Mouse (Mus musculus) right cerebral cortex, adult 2 months (tissue): ENCODE data around the gene Map3k5.

Experiments used
- DNase-seq, 2 experiments: peaks; one replicate each; pipeline ENCODE4 v3.0.0; 2021 to 2022; ENCODE audit warnings: low spot score in 2 of 2

Gene Map3k5

DNA sequence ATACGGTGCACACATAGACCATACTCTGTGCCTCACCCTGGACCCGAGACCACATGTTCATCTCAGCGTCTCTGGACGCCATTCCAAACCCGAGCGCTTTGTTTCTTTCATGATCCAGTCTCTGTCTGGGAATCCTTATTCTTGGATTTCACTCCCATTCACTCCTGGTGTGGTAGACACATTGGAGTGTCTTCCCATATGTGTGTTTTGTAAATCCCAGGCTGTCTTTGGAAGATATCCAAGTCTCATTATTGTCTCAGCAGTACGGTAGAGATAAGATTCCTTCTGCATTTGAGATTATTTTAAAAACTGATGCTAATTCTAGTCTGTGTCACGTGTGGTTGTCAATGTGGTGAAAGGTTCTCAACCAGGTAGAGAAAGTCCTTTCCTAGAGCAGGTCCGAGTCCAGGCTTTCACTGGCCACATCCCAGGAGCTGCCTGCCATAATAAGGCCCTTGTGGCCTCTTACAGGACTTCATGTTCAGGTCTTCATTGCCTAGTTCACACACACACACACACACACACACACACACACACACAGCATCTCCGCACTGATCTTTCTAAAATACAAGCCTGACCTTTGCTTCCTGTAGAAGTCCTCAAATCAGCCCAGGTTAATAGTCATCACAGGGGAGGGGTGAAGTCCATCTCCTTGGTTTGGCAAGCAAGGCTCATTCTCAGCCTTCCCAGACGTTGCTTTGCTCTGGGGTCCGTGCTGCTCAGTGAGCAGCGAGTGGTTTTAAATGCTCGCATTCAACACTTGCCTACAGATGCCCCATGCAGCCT is 122.8 kb downstream of the Map3k5 start:
- no peak for DNase-seq

DNA sequence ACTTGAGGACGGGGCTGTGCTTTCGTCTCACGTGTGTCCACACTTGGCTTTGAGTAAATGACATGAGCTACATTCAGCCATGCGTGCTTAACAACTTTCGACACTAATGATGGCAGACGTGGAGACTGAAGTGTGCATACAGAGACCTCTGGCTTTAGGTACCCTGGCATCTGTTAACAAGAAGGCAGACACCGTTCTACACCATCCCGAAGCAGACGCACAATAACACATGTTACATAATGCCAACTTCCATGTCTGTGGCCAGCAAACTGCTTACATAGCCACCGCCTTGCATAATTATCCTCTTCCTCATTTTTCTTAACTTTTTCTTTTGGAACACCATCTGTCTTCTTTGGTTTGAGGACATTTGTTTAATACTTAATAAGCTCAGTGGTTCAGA is 123.8 kb downstream of the Map3k5 start:
- no peak for DNase-seq

DNA sequence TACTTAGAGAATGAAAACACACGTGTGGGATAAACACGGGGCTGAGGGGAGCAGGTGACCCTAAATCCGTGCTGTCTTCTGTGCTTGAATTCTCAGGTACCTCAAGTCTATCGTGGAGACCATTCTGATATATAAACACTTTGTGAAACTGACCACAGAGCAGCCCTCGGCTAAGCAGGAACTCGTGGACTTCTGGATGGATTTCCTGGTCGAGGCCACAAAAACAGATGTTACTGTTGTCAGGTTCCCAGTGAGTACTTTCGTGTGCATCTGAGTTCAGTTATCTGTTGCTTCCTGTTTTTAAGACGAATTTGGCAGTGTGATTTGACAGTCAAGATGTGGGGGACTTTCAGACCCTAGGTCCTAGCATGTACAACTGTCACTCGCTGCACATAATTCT is 124.6 kb downstream of the Map3k5 start:
- DNase-seq: no peak

DNA sequence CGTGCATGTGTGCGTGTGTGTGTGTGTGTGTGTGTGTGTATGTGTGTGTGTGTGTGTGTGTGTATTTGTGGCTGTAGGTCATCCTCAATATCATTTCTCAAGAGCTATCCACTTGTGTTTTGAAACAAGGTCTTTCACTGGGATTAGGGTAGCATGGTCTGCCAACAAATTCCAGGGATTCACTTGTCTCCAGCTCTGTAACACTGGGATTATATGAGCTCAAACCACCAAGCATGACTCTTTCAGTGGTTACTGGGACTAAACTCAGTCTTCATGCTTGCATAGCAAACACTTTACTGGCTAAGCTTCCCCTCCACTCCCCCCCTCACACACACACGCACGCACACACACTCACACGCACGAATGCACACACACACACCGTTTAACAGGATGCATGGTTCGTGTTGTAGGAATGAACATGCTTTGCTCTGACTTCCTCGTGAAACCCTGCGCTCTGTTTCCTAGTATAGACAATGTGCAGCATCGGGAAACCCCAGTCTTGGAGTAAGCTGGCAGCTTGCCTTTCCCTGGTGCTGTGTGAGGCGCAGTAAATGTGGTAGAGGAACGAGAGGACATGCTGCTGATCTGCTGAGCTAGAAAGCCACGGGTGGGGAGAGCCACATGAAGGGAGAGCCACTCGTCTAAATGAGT is 126.2 kb downstream of the Map3k5 start:
- DNase-seq: peak in 1 of 2 experiments; percentile 27

DNA sequence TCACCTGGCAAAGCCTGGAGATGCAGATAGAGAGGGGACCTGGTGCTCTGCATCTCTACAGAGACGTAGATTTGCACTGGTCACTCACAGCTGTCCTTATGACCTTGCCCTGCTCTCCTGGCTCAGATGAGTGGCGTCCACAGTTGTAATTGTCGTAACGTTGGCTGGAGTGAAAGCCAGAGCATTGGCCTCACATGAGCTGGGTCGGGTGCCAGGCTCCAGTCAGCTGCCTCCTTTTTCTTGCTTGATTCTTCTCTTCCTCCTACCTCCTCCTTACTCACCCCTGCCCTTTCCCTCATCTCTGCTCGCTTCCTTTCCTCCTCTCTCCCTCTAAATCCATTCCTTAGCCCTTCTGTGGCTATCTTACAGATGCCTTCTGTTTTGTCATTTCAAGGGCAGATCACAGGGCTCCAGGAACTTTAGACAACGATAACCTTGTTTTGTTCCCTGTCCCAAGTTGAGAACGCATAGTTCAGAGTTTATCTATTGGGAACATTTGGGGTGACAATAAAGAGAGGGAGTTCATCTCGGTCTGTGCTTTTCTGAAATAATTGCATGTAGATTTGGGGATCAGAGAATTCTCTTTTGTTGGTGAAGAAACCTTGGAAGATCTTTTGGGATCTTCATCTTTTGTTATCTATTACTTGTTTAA is 130.4 kb downstream of the Map3k5 start:
- no peak for DNase-seq

GRCm38 (mm10) chr10:20066069-20066665 is 131.9 kb downstream of the Map3k5 start:
- no peak for DNase-seq

- no peak for DNase-seq
These were observed 135.6 kb downstream of the Map3k5 start for GRCm38 (mm10) chr10:20069771-20070460.

DNA sequence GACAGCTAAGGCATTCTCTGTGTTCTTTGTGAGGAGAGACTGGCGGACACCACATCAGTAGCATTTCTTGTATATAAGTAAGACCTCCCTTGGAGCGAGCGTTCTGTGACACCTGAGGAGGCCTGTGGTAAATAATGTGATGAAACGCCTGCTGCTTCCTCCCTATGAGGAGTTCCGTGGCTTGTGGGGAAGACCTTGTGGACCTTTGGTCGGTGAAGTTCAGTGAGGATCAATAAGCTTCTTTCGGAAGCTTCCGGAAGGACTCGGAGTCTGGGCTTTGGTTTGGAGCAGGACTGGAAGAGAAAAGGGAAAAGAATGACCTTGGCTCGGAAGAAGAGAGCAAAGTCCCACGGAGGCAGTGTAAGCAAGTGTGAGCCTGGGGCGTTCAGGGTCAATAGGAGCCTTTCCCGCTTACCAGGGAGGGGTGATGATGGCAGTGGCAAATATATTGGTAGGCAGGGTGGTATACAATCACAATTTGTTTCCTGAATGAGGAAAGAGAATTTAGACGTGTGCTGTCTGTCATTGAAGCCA is 136.4 kb downstream of the Map3k5 start:
- no peak for DNase-seq

DNA sequence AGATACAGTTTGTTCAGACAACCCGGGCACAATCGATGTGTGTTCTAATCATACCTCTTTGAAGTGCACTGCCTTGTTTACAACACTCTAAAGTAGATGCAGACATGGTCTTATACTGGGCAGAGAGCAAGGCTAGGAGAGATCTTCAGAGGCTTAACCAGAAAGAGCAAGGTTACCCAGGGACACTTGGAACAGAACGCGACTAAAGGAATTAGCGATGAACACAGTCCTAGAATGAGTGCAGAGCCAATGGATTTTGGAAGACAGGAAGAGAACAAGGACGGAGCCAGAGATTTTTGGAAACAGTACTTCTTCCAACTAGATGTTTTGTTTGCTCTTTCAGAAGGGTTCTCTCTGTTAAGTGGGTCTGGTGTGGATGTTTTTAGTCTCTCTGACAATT is 137.4 kb downstream of the Map3k5 start:
- DNase-seq: no peak

GRCm38 (mm10) chr10:20073236-20073893 is 139.1 kb downstream of the Map3k5 start:
- DNase-seq: peak; percentile 81 to 83

GRCm38 (mm10) chr10:20076541-20077469 is 142.5 kb downstream of the Map3k5 start:
- DNase-seq: no peak

GRCm38 (mm10) chr10:20078350-20078749 is 144.1 kb downstream of the Map3k5 start:
- no peak for DNase-seq

- no peak for DNase-seq
These were observed 153.6 kb downstream of the Map3k5 start for GRCm38 (mm10) chr10:20087841-20088240.

DNA sequence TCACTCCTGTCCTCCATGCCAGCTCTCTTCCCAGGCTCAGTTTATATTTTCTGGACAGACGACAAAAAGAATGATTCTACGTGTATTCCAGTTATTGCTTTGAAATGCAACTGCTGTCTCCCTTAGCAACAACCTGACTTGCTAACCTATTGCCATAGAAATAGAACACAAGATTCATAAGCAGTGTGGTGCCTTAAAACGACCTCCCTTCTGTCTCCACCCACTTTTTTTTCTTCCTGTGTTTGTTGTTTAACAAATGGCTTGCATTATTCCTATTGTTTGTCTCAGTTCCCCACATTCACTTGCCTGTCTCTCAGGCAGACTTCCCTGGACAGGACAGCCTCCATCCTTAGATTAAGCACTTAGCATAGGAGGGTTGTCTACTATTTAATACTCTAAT is 154.8 kb downstream of the Map3k5 start:
- no peak for DNase-seq

GRCm38 (mm10) chr10:20090171-20090570 is 155.9 kb downstream of the Map3k5 start:
- DNase-seq: no peak

GRCm38 (mm10) chr10:20091416-20091815 is 157.1 kb downstream of the Map3k5 start:
- no peak for DNase-seq

GRCm38 (mm10) chr10:20092371-20092770 is 158.1 kb downstream of the Map3k5 start:
- DNase-seq: no peak

- DNase-seq: no peak
These were observed 167.2 kb downstream of the Map3k5 start for GRCm38 (mm10) chr10:20101456-20101855.

- peak; percentile 51 to 59 for DNase-seq
These were observed 170.1 kb downstream of the Map3k5 start for GRCm38 (mm10) chr10:20104271-20104931.
